Mouse (Mus musculus): ENCODE data around the gene H2-DMb1.

H2-DMb1 gene

GRCm38 (mm10) chr17:34201506-34202055 lies 48.7 kb downstream of the H2-DMb1 start:
- Histone ChIP-seq H3K36me3 (ENCODE audit: control insufficient read depth, insufficient read depth, low read length, poor library complexity, severe bottlenecking) (peaks cover 11% of the 10 kb centered on the region), H3K27me3 (ENCODE audit: control insufficient read depth, insufficient read depth, low read length, poor library complexity, severe bottlenecking) (no peaks in the 10 kb centered on the region)
- DNase-seq (ENCODE audit: low read depth, low spot score): no peak

- no peaks in the 10 kb centered on the region for H3K27me3 ChIP-seq (ENCODE audit: control insufficient read depth, insufficient read depth, low read length, poor library complexity, severe bottlenecking)
- no peak for DNase-seq (ENCODE audit: low read depth, low spot score)
- H3K36me3 ChIP-seq (ENCODE audit: control insufficient read depth, insufficient read depth, low read length, poor library complexity, severe bottlenecking): peaks cover 11% of the 10 kb centered on the region
These were observed 50.0 kb downstream of the H2-DMb1 start for GRCm38 (mm10) chr17:34202760-34203442.

- H3K27me3 ChIP-seq (ENCODE audit: control insufficient read depth, insufficient read depth, low read length, poor library complexity, severe bottlenecking): no peaks in the 10 kb centered on the region
- peak; percentile 62 for DNase-seq (ENCODE audit: low read depth, low spot score)
- peaks cover 11% of the 10 kb centered on the region for H3K36me3 ChIP-seq (ENCODE audit: control insufficient read depth, insufficient read depth, low read length, poor library complexity, severe bottlenecking)
These were observed 50.6 kb downstream of the H2-DMb1 start, which contains the start of gene Tap2 for GRCm38 (mm10) chr17:34203444-34203843. Gene Tap2, plus strand, starts transcription at chr17:34203527.

GRCm38 (mm10) chr17:34204303-34205010 lies 51.6 kb downstream of the H2-DMb1 start:
- H3K27me3 ChIP-seq (ENCODE audit: control insufficient read depth, insufficient read depth, low read length, poor library complexity, severe bottlenecking): no peaks in the 10 kb centered on the region
- peaks cover 21% of the 10 kb centered on the region for H3K36me3 ChIP-seq (ENCODE audit: control insufficient read depth, insufficient read depth, low read length, poor library complexity, severe bottlenecking)
- peak; percentile 93 for DNase-seq (ENCODE audit: low read depth, low spot score)

GRCm38 (mm10) chr17:34205021-34205745 lies 52.3 kb downstream of the H2-DMb1 start:
- Histone ChIP-seq H3K27me3 (ENCODE audit: control insufficient read depth, insufficient read depth, low read length, poor library complexity, severe bottlenecking) (no peaks in the 10 kb centered on the region), H3K36me3 (ENCODE audit: control insufficient read depth, insufficient read depth, low read length, poor library complexity, severe bottlenecking) (peaks cover 24% of the 10 kb centered on the region)
- DNase-seq (ENCODE audit: low read depth, low spot score): no peak

GRCm38 (mm10) chr17:34205746-34206176 lies 52.9 kb downstream of the H2-DMb1 start:
- peak; percentile 74 for DNase-seq (ENCODE audit: low read depth, low spot score)
- H3K27me3 ChIP-seq (ENCODE audit: control insufficient read depth, insufficient read depth, low read length, poor library complexity, severe bottlenecking): no peaks in the 10 kb centered on the region
- peaks cover 21% of the 10 kb centered on the region for H3K36me3 ChIP-seq (ENCODE audit: control insufficient read depth, insufficient read depth, low read length, poor library complexity, severe bottlenecking)

GRCm38 (mm10) chr17:34206731-34207130 lies 53.9 kb downstream of the H2-DMb1 start:
- peaks cover 24% of the 10 kb centered on the region for H3K36me3 ChIP-seq (ENCODE audit: control insufficient read depth, insufficient read depth, low read length, poor library complexity, severe bottlenecking)
- H3K27me3 ChIP-seq (ENCODE audit: control insufficient read depth, insufficient read depth, low read length, poor library complexity, severe bottlenecking): no peaks in the 10 kb centered on the region
- DNase-seq (ENCODE audit: low read depth, low spot score): no peak

- DNase-seq (ENCODE audit: low read depth, low spot score): no peak
- H3K27me3 ChIP-seq (ENCODE audit: control insufficient read depth, insufficient read depth, low read length, poor library complexity, severe bottlenecking): no peaks in the 10 kb centered on the region
These were observed 54.6 kb downstream of the H2-DMb1 start for GRCm38 (mm10) chr17:34207456-34207855.

GRCm38 (mm10) chr17:34207866-34208265 lies 55.0 kb downstream of the H2-DMb1 start:
- peaks cover 27% of the 10 kb centered on the region for H3K36me3 ChIP-seq (ENCODE audit: control insufficient read depth, insufficient read depth, low read length, poor library complexity, severe bottlenecking)
- no peak for DNase-seq (ENCODE audit: low read depth, low spot score)
- H3K27me3 ChIP-seq (ENCODE audit: control insufficient read depth, insufficient read depth, low read length, poor library complexity, severe bottlenecking): no peaks in the 10 kb centered on the region

More at GRCm38 (mm10) chr17:34207456-34207855, 54.6 kb downstream of the H2-DMb1 start:
- peaks cover 24% of the 10 kb centered on the region for H3K36me3 ChIP-seq (ENCODE audit: control insufficient read depth, insufficient read depth, low read length, poor library complexity, severe bottlenecking)

- DNase-seq (ENCODE audit: low read depth, low spot score): no peak
These were observed 55.5 kb downstream of the H2-DMb1 start for GRCm38 (mm10) chr17:34208421-34208820.

GRCm38 (mm10) chr17:34209680-34210079 lies 56.8 kb downstream of the H2-DMb1 start:
- H3K27me3 ChIP-seq (ENCODE audit: control insufficient read depth, insufficient read depth, low read length, poor library complexity, severe bottlenecking): no peaks in the 10 kb centered on the region
- H3K36me3 ChIP-seq (ENCODE audit: control insufficient read depth, insufficient read depth, low read length, poor library complexity, severe bottlenecking): peaks cover 35% of the 10 kb centered on the region
- DNase-seq (ENCODE audit: low read depth, low spot score): peak; percentile 56

More at GRCm38 (mm10) chr17:34208421-34208820, 55.5 kb downstream of the H2-DMb1 start:
- Histone ChIP-seq H3K27me3 (ENCODE audit: control insufficient read depth, insufficient read depth, low read length, poor library complexity, severe bottlenecking) (no peaks in the 10 kb centered on the region), H3K36me3 (ENCODE audit: control insufficient read depth, insufficient read depth, low read length, poor library complexity, severe bottlenecking) (peaks cover 28% of the 10 kb centered on the region)

Measured in splenic B cell, adult 2 months (primary cell).